Mouse (Mus musculus): ENCODE measurements at regions not wholly inside any gene's neighbourhood (a gene's known extent, or its start where the extent isn't known, plus 50 kb on each side); places are given as distances from the start of the nearest gene placed in this dataset.

- Histone ChIP-seq H3K4me1 (ENCODE audit: control insufficient read depth, insufficient read depth, low read depth, low read length) (no peaks in the 10 kb centered on the region), H3K9ac (ENCODE audit: low read depth, low read length) (no peak overlapping the region), H3K27me3 (replicated peaks; ENCODE audit: control insufficient read depth, insufficient read depth, low read length) (no peaks in the 10 kb centered on the region), H3K4me3 (ENCODE audit: low read length) (no peak overlapping the region), H3K27ac (ENCODE audit: low read depth, low read length) (no peak overlapping the region), H3K36me3 (ENCODE audit: control insufficient read depth, insufficient read depth, low read length) (no peaks in the 10 kb centered on the region), H3K9me3 (ENCODE audit: control insufficient read depth, low read length) (0 out of 2 replicates have a peak, but pooled peaks cover 3% of the 10 kb centered on the region), H3K4me2 (ENCODE audit: low read length) (no peak overlapping the region; the same call in 1 of the 2 replicates)
- ATAC-seq, result no peak
- WGBS, result 98% methylated on average over 1 of the region's 1 CpGs
Measured at GRCm38 (mm10) chr9:91134325-91134724, 227.9 kb upstream of the Zic4 start.

GRCm38 (mm10) chr9:91135107-91135506 lies 227.1 kb upstream of the Zic4 start:
- 65% methylated on average over 2 of the region's 2 CpGs for WGBS
- H3K4me3 ChIP-seq (ENCODE audit: low read length), result no peak overlapping the region
- H3K36me3 ChIP-seq (ENCODE audit: control insufficient read depth, insufficient read depth, low read length), result no peaks in the 10 kb centered on the region
- H3K4me1 ChIP-seq (ENCODE audit: control insufficient read depth, insufficient read depth, low read depth, low read length), result no peaks in the 10 kb centered on the region
- no peak overlapping the region for H3K27ac ChIP-seq (ENCODE audit: low read depth, low read length)
- ATAC-seq, result no peak
- H3K4me2 ChIP-seq (ENCODE audit: low read length), result no peak overlapping the region
- 0 out of 2 replicates have a peak, but pooled peaks cover 3% of the 10 kb centered on the region for H3K9me3 ChIP-seq (ENCODE audit: control insufficient read depth, low read length)
- H3K27me3 ChIP-seq (replicated peaks; ENCODE audit: control insufficient read depth, insufficient read depth, low read length), result no peaks in the 10 kb centered on the region
- H3K9ac ChIP-seq (ENCODE audit: low read depth, low read length), result no peak overlapping the region

GRCm38 (mm10) chr9:91140651-91141050 lies 221.6 kb upstream of the Zic4 start:
- Histone ChIP-seq H3K27me3 (replicated peaks; ENCODE audit: control insufficient read depth, insufficient read depth, low read length) (no peaks in the 10 kb centered on the region), H3K4me2 (ENCODE audit: low read length) (no peak overlapping the region), H3K9ac (ENCODE audit: low read depth, low read length) (no peak overlapping the region), H3K4me1 (ENCODE audit: control insufficient read depth, insufficient read depth, low read depth, low read length) (no peaks in the 10 kb centered on the region; the same call in 1 of the 2 replicates), H3K9me3 (ENCODE audit: control insufficient read depth, low read length) (0 out of 2 replicates have a peak, but pooled peaks cover 3% of the 10 kb centered on the region), H3K36me3 (ENCODE audit: control insufficient read depth, insufficient read depth, low read length) (no peaks in the 10 kb centered on the region), H3K4me3 (ENCODE audit: low read length) (no peak overlapping the region), H3K27ac (ENCODE audit: low read depth, low read length) (no peak overlapping the region)
- ATAC-seq, result no peak
- 32% methylated on average over 1 of the region's 1 CpGs for WGBS

- 94% methylated on average over 11 of the region's 11 CpGs for WGBS
- no peaks in the 10 kb centered on the region for H3K4me1 ChIP-seq (ENCODE audit: control insufficient read depth, insufficient read depth, low read depth, low read length)
- H3K4me3 ChIP-seq (ENCODE audit: low read length), result no peak overlapping the region
- no peaks in the 10 kb centered on the region for H3K36me3 ChIP-seq (ENCODE audit: control insufficient read depth, insufficient read depth, low read length)
- no peak overlapping the region for H3K9ac ChIP-seq (ENCODE audit: low read depth, low read length)
- ATAC-seq, result no peak
- no peaks in the 10 kb centered on the region for H3K27me3 ChIP-seq (replicated peaks; ENCODE audit: control insufficient read depth, insufficient read depth, low read length)
- no peak overlapping the region for H3K4me2 ChIP-seq (ENCODE audit: low read length)
- no peaks in the 10 kb centered on the region for H3K9me3 ChIP-seq (ENCODE audit: control insufficient read depth, low read length)
- H3K27ac ChIP-seq (ENCODE audit: low read depth, low read length), result no peak overlapping the region
Measured at GRCm38 (mm10) chr9:91151893-91152292, 210.3 kb upstream of the Zic4 start.

- no peaks in the 10 kb centered on the region for H3K36me3 ChIP-seq (ENCODE audit: control insufficient read depth, insufficient read depth, low read length)
Measured at GRCm38 (mm10) chr9:91159311-91159710, 202.9 kb upstream of the Zic4 start.

GRCm38 (mm10) chr9:91167871-91168270 lies 194.3 kb upstream of the Zic4 start:
- H3K27ac ChIP-seq (ENCODE audit: low read depth, low read length), result no peak overlapping the region
- H3K4me3 ChIP-seq (ENCODE audit: low read length), result no peak overlapping the region
- no peak overlapping the region for H3K4me2 ChIP-seq (ENCODE audit: low read length)
- no peaks in the 10 kb centered on the region for H3K36me3 ChIP-seq (ENCODE audit: control insufficient read depth, insufficient read depth, low read length)
- no peaks in the 10 kb centered on the region for H3K27me3 ChIP-seq (replicated peaks; ENCODE audit: control insufficient read depth, insufficient read depth, low read length)
- H3K9me3 ChIP-seq (ENCODE audit: control insufficient read depth, low read length), result no peaks in the 10 kb centered on the region
- H3K4me1 ChIP-seq (ENCODE audit: control insufficient read depth, insufficient read depth, low read depth, low read length), result no peaks in the 10 kb centered on the region
- ATAC-seq, result peak; percentile 34; the same call in 1 of the 2 replicates
- no peak overlapping the region for H3K9ac ChIP-seq (ENCODE audit: low read depth, low read length)

More at GRCm38 (mm10) chr9:91159311-91159710, 202.9 kb upstream of the Zic4 start:
- no peak overlapping the region for H3K9ac ChIP-seq (ENCODE audit: low read depth, low read length)
- H3K27ac ChIP-seq (ENCODE audit: low read depth, low read length), result no peak overlapping the region
- H3K4me1 ChIP-seq (ENCODE audit: control insufficient read depth, insufficient read depth, low read depth, low read length), result no peaks in the 10 kb centered on the region
- 95% methylated on average over 2 of the region's 2 CpGs for WGBS
- no peak overlapping the region for H3K4me2 ChIP-seq (ENCODE audit: low read length)
- H3K9me3 ChIP-seq (ENCODE audit: control insufficient read depth, low read length), result no peaks in the 10 kb centered on the region
- no peak for ATAC-seq
- no peak overlapping the region for H3K4me3 ChIP-seq (ENCODE audit: low read length)
- H3K27me3 ChIP-seq (replicated peaks; ENCODE audit: control insufficient read depth, insufficient read depth, low read length), result no peaks in the 10 kb centered on the region

GRCm38 (mm10) chr9:91193221-91193620 lies 169.0 kb upstream of the Zic4 start:
- Histone ChIP-seq H3K4me2 (ENCODE audit: low read length) (no peak overlapping the region), H3K4me1 (ENCODE audit: control insufficient read depth, insufficient read depth, low read depth, low read length) (no peaks in the 10 kb centered on the region), H3K27ac (ENCODE audit: low read depth, low read length) (no peak overlapping the region), H3K9me3 (ENCODE audit: control insufficient read depth, low read length) (no peaks in the 10 kb centered on the region), H3K36me3 (ENCODE audit: control insufficient read depth, insufficient read depth, low read length) (no peaks in the 10 kb centered on the region), H3K4me3 (ENCODE audit: low read length) (no peak overlapping the region), H3K9ac (ENCODE audit: low read depth, low read length) (no peak overlapping the region), H3K27me3 (replicated peaks; ENCODE audit: control insufficient read depth, insufficient read depth, low read length) (no peaks in the 10 kb centered on the region)
- ATAC-seq, result no peak
- 87% methylated on average over 4 of the region's 4 CpGs for WGBS

- Histone ChIP-seq H3K36me3 (ENCODE audit: control insufficient read depth, insufficient read depth, low read length) (no peaks in the 10 kb centered on the region), H3K9ac (ENCODE audit: low read depth, low read length) (no peak overlapping the region), H3K4me3 (ENCODE audit: low read length) (no peak overlapping the region), H3K27ac (ENCODE audit: low read depth, low read length) (no peak overlapping the region), H3K4me1 (ENCODE audit: control insufficient read depth, insufficient read depth, low read depth, low read length) (no peaks in the 10 kb centered on the region), H3K9me3 (ENCODE audit: control insufficient read depth, low read length) (no peaks in the 10 kb centered on the region), H3K27me3 (replicated peaks; ENCODE audit: control insufficient read depth, insufficient read depth, low read length) (no peaks in the 10 kb centered on the region), H3K4me2 (ENCODE audit: low read length) (no peak overlapping the region)
- ATAC-seq, result no peak
- 87% methylated on average over 3 of the region's 3 CpGs for WGBS
Measured at GRCm38 (mm10) chr9:91193954-91194353, 168.3 kb upstream of the Zic4 start.

- 62% methylated on average over 2 of the region's 2 CpGs for WGBS
- no peak for ATAC-seq
- H3K4me1 ChIP-seq (ENCODE audit: control insufficient read depth, insufficient read depth, low read depth, low read length), result no peaks in the 10 kb centered on the region
Measured at GRCm38 (mm10) chr9:91207281-91207680, 154.9 kb upstream of the Zic4 start.

More at GRCm38 (mm10) chr9:91207281-91207680, 154.9 kb upstream of the Zic4 start:
- Histone ChIP-seq H3K27ac (ENCODE audit: low read depth, low read length) (no peak overlapping the region), H3K4me2 (ENCODE audit: low read length) (no peak overlapping the region), H3K36me3 (ENCODE audit: control insufficient read depth, insufficient read depth, low read length) (no peaks in the 10 kb centered on the region), H3K27me3 (replicated peaks; ENCODE audit: control insufficient read depth, insufficient read depth, low read length) (no peaks in the 10 kb centered on the region), H3K4me3 (ENCODE audit: low read length) (no peak overlapping the region), H3K9ac (ENCODE audit: low read depth, low read length) (no peak overlapping the region), H3K9me3 (ENCODE audit: control insufficient read depth, low read length) (no peaks in the 10 kb centered on the region)

Data from hindbrain, embryonic 16.5 days (tissue).